Mouse (Mus musculus): ENCODE results near the gene Slc27a1. TPM values are rescaled to one million over a fixed set of nuclear protein-coding genes. Genes with fewer than 3 reads are reported as not detected.
A peak's percentile ranks its signal among the peaks of the same experiment; 100 is the strongest.
"Not testable (repeated sequence)": the region's sequence is repeated elsewhere in the genome, so short reads cannot be mapped to it uniquely, and the experiment has no call there.

The Slc27a1 gene
- polyA plus RNA-seq (2017; shearing (Covaris generic)), result 1 to 10 TPM; 4.4 to 8.9 TPM

- ATAC-seq, result no peak
These were observed at the start of gene Slc27a1 for GRCm38 (mm10) chr8:71568387-71568937. TSS of gene Slc27a1 (plus strand) at chr8:71568882.

DNA sequence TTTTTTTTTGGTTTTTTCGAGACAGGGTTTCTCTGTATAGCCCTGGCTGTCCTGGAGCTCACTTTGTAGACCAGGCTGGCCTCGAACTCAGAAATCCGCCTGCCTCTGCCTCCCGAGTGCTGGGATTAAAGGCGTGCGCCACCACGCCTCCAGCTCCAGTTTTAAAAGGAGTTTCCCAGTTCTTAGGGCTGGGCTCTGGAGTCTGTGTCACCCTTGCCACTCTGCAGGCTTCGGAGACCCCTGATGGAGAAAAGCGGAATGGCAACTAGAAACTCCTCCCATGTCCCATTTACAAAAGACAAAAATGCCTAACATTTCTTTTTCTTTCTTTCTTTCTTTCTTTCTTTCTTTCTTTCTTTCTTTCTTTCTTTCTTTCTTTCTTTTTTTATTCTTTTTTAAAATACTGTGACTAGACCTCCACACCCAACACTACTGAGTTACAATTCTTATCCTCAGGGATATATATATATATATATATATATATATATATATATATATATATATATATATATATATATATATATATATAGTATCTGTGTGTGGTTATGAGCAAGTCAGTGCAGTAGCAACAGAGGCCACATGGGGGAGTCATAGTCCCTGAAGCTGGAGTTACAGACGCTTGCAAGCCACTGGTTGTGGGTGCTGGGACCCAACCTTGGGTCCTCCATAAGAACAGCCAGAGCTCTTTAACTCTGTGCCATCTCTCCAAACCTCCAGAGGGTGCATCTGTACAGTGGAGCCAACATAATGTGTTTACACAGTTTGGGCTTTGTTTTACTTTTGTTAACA is 49.5 kb upstream of the Slc27a1 start:
- ATAC-seq, result not testable (repeated sequence)

DNA sequence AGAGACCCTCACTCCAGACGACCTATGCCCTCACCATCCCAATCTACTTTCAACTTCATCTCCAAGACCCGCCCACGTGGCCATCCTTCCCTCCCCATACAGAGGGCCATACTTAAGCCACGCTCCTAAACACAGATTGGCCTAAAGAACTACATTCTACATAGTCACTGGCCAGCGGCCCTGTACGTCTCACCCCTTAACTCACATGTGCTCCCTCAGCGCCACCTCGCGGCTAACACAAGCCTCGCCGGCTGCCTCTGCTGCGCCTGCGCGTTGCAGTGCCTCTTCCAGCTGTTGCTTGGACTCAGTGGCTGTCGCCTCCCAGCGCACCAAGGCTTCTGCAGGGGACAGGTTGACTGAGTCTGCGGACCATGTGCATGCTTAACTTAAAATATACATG is 47.0 kb upstream of the Slc27a1 start:
- ATAC-seq, result peak; percentile 78

GRCm38 (mm10) chr8:71525226-71526050 is 43.2 kb upstream of the Slc27a1 start, which contains the start of gene Ccdc194:
TSS of gene Ccdc194 (minus strand) at chr8:71525711.
- ATAC-seq, result no peak

GRCm38 (mm10) chr8:71526272-71526671 is 42.4 kb upstream of the Slc27a1 start:
- no peak for ATAC-seq

DNA sequence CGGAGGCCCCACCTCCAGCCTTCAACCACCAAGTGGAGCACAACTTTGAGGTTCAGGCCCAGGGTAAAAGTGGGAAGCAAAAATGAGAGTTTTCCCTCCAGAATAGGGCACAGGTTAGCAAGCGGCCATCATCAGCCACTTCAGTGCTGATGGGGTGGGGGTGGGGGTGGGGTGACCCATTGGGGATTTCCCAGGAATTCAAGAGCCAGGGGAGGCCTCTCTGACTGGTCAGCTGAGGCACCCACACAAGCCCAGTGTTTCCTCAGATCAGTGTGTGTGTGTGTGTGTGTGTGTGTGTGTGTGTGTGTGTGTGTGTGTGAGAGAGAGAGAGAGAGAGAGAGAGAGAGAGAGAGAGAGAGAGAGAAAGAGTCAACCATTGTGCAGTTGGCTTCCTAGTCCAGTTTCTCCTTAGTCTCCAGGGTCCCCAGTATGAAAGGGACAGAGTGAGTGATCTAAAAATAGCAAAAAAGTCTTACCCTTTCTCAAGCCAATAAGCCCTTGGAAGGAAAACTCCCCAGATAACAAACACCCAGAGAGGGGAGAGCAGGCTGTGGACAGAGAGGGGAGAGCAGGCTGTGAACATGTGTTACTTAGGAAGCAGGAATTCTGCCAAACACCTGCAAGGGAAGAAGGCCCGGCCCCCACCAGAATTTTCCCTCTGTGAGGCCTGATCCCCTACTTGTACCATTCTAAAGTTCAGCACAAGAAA is 41.4 kb upstream of the Slc27a1 start:
- no peak for ATAC-seq

GRCm38 (mm10) chr8:71528362-71529073 is 40.2 kb upstream of the Slc27a1 start:
- peak; percentile 99 for ATAC-seq

- not testable (repeated sequence) for ATAC-seq
These were observed 37.8 kb upstream of the Slc27a1 start for GRCm38 (mm10) chr8:71530735-71531467.

- ATAC-seq, result no peak
These were observed 34.3 kb upstream of the Slc27a1 start for GRCm38 (mm10) chr8:71534263-71534810.

DNA sequence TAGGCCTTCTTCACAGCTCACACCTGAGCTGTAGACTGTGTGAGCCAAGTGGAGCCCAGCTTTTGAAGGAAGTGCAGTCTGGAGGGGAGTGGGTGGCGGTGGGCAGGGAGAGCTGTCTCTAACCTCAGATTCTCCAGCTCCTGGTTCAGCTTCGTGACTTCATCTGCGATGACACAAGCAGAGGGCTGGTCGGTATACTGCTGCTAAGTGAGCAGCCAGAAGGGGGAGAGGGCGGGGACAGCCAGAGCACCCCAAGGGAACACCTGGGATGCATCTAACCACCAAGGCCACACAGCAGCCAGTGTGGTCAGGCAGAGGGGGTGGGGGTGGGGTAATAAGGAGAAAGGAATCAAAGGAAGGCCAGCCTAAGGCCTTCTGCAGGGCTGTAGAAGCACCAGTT is 33.0 kb upstream of the Slc27a1 start:
- ATAC-seq, result no peak

GRCm38 (mm10) chr8:71537028-71537867 is 31.4 kb upstream of the Slc27a1 start, which contains the start of gene Bst2:
TSS of gene Bst2 (minus strand) at chr8:71537456.
- ATAC-seq, result peak; percentile 99

- peak; percentile 98 for ATAC-seq
These were observed 25.9 kb upstream of the Slc27a1 start, which contains the start of gene Mvb12a for GRCm38 (mm10) chr8:71542632-71543343. TSS of gene Mvb12a (plus strand) at chr8:71542922.

DNA sequence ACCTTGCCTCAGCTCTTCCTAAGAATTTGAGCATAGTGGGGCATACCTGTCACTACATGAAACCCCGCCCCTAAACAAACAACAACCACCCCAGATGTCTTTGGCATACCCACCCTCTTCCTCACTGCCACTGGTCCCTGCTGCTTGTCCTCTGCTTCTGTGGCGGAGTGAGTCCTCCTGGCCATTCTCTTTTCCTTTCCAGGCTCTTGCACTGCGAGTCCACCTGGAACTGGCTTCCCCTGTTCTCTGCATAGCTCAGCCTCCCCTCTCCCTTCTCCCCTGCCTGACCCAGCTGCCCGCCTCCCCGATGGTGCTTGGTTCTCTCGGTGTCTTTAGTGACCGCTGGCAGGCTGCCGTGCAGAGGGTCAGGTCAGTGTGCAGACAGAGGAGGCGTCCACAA is 24.9 kb upstream of the Slc27a1 start:
- ATAC-seq, result no peak

GRCm38 (mm10) chr8:71545053-71545452 is 23.6 kb upstream of the Slc27a1 start:
- ATAC-seq, result no peak

DNA sequence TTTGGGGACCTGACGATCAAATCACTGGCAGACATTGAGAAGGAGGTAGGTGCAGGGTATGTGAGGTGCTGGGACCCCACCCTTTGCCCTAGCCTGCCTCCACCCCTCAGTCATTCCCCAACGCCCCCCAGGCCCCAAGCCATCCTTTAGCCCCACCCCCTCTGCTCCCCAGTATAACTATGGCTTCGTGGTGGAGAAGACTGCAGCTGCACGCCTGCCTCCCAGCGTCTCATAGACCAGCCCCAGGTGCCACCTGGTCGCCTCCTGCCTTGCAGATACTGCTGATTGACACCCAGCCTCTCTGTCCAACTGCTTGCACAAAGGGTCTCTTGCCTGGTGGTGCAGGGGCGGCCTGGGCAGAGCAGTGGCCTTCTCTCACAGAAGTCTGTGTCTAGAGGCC is 21.1 kb upstream of the Slc27a1 start:
- no peak for ATAC-seq

DNA sequence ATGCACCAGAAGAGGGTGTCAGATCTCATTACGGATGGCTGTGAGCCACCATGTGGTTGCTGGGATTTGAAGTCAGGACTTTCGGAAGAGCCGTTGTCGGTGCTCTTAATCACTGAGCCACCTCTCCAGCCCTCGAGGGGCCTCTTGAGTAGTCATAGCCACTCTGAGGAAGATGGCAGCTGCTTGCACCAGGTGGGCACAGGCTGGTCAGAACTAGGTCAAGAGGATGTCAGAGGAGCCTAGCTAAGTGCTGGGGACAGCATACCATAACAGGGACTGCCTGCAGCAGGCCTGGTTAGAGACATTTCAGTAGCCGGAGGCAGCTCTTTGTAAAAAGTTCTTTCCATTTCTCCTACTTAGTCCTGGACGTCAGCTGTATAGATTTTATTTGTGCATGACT is 17.9 kb upstream of the Slc27a1 start:
- no peak for ATAC-seq

DNA sequence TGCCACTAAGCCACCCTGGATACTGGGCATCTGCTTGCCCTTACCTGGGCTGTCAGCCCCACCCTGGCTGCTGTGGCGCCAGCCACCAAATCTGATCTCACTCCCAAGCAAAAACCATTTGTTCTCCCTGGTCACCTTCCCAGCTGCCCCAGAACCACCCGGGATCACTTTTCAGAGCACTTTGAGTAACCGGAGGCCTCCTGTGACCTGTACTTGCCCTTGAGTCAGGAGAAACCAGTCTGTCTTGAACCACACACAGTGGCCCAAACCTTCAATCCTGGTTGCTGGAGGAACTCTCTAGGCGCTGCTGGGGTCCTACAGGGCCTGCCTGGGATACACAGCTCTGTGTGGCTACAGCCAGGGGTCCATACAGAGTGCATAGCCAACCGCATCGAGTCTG is 15.9 kb upstream of the Slc27a1 start:
- ATAC-seq, result no peak

- ATAC-seq, result no peak
These were observed 14.7 kb upstream of the Slc27a1 start for GRCm38 (mm10) chr8:71554001-71554400.

- ATAC-seq, result no peak
These were observed 14.0 kb upstream of the Slc27a1 start for GRCm38 (mm10) chr8:71554644-71555043.

All from activated CD4-positive, CD25-positive, alpha-beta regulatory T cell, adult 4 months (primary cell).